Mouse (Mus musculus) heart, embryonic 11.5 days (tissue): ENCODE measurements at regions not wholly inside any gene's neighbourhood (a gene's known extent, or its start where the extent isn't known, plus 50 kb on each side); places are given as distances from the start of the nearest gene placed in this dataset. TPM values are rescaled to one million over a fixed set of nuclear protein-coding genes. Genes with fewer than 3 reads are reported as not detected.

ENCODE experiments used
- microRNA-seq: library from miRNA; unstranded; fragments of <30 nt; microRNA quantifications from one replicate; pipeline ENCODE4, GENCODE M21; 2016; ENCODE audit warnings: borderline number of aligned reads

Small RNAs in the stretch of these regions (microRNA-seq; reads per million reads assigned to microRNA genes)
- not detected for gene Gm27684
